Mouse (Mus musculus): ENCODE results near the gene Lig3.
A peak's percentile ranks its signal among the peaks of the same experiment; 100 is the strongest.
"Not testable (repeated sequence)": the region's sequence is repeated elsewhere in the genome, so short reads cannot be mapped to it uniquely, and the experiment has no call there.

The Lig3 gene

DNA sequence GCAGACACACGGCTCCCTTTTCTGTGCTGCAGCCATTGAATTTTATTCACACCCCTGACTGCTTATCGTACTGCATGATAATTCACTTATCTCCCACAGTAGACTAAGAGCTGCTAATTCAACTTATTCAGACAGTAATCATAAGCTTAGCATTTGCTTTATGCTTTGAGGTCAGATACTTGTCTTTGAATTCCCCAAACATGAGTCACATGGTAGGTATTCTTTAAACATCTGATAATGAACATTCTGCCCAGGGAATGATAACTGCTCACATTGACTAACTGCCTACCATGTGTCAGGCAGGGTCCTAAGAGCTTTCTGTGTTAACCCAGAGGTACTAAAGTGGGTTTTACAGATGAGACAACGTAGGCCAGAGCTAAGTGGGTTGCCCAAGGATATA lies 25.7 kb downstream of the Lig3 start:
- DNase-seq (ENCODE audit: low read depth, low spot score) = no peak
- peaks cover 20% of the 10 kb centered on the region for H3K36me3 ChIP-seq (ENCODE audit: control insufficient read depth, insufficient read depth, low read length, poor library complexity, severe bottlenecking)
- H3K27me3 ChIP-seq (ENCODE audit: control insufficient read depth, insufficient read depth, low read length, poor library complexity, severe bottlenecking) = no peaks in the 10 kb centered on the region

DNA sequence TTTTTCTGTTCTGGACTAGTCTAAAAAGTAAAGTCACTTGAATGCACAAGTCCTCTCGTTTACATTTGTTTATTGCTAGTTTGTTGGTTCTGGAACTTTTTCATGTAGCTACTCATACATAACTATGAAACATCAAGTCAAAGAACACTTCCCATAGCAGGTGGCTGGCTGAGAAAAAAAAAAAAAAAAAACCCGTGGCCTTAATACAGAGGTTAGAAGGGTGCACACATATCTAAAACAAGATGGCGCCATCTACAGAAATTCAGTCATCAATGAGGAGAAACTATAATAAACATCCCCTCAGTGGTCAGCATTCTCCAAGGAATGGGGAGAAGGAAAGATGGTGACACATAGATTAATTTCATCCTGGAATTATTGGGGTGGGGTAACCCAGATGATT lies 26.5 kb downstream of the Lig3 start:
- DNase-seq (ENCODE audit: low read depth, low spot score) = no peak
- Histone ChIP-seq H3K36me3 (ENCODE audit: control insufficient read depth, insufficient read depth, low read length, poor library complexity, severe bottlenecking) (peaks cover 16% of the 10 kb centered on the region), H3K27me3 (ENCODE audit: control insufficient read depth, insufficient read depth, low read length, poor library complexity, severe bottlenecking) (no peaks in the 10 kb centered on the region)

DNA sequence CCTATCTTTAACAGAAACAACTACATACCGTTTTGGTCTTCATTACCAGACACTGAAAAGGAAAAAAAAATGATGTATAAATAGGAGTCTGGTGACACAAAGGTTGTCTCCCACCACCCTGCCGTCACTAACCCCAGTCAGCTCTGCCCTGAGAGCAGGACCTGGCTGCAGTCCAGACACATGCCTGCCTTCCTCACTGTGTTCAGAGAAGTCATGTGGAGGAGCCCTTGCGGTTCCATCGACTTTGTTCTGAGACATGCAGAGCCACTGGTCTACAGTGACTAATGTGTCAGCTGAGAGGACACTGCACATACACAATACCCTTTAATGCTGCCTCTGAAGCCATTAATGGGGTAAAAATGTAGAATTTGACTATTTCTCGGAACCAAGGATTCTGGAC lies 27.6 kb downstream of the Lig3 start:
- Histone ChIP-seq H3K27me3 (ENCODE audit: control insufficient read depth, insufficient read depth, low read length, poor library complexity, severe bottlenecking) (no peaks in the 10 kb centered on the region), H3K36me3 (ENCODE audit: control insufficient read depth, insufficient read depth, low read length, poor library complexity, severe bottlenecking) (peaks cover 16% of the 10 kb centered on the region)
- DNase-seq (ENCODE audit: low read depth, low spot score) = no peak

DNA sequence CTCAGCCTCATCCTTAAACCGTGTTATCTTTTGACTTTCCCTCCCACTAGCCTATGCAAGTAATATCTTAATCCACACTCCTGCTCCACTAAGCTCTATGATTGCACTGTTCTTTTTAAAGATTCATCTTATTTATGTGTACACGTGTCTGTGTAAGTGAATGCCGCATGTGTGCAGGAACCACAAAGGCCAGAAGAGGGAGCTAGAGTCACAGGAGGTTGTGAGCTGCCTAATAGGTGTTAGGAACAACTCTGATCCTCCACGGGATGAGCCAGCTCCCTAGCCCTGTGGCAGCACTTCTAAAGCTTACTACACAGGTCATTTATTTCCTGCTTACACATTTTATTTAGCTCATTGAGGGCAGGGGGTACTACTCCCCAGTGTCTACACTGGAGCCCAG lies 38.4 kb downstream of the Lig3 start:
- DNase-seq (ENCODE audit: low read depth, low spot score) = peak; percentile 71
- H3K27me3 ChIP-seq (ENCODE audit: control insufficient read depth, insufficient read depth, low read length, poor library complexity, severe bottlenecking) = no peaks in the 10 kb centered on the region

DNA sequence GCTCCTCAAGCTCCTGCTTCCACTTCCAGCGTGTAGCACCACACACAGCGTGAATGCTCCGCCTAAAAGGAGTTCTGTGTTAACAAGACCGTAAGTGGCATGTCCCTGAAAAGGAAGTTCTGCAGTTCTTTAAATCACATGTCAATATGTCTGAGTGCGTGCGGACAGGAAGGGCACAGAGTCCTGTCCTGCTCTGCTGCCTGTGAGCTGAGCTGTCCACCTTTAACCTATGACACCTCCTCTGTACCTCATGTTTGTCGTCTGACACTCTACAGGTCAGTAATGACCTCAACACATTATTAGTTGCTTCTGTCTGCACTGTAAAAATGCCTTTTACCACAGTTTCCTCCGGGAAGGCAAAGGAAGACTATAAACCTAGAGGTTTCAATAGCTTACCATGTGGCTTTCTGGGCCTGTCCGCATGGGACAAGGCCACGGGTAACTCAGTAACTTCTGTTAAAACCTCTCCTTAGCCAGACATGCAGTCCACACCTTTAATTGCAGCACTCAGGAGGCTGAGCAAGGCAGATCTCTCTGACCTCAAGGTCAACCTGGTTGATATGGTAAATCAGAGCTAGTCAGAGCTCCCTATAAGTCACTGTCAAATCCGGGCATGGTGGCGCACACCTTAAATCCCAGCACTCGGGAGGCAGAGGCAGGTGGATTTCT lies 40.0 kb downstream of the Lig3 start:
- Histone ChIP-seq H3K27me3 (ENCODE audit: control insufficient read depth, insufficient read depth, low read length, poor library complexity, severe bottlenecking) (no peaks in the 10 kb centered on the region), H3K36me3 (ENCODE audit: control insufficient read depth, insufficient read depth, low read length, poor library complexity, severe bottlenecking) (peaks cover 4% of the 10 kb centered on the region; the same call in 1 of the 2 replicates)
- no peak for DNase-seq (ENCODE audit: low read depth, low spot score)

More for the DNA sequence above, 38.4 kb downstream of the Lig3 start:
- 0 out of 2 replicates have a peak, but pooled peaks cover 8% of the 10 kb centered on the region for H3K36me3 ChIP-seq (ENCODE audit: control insufficient read depth, insufficient read depth, low read length, poor library complexity, severe bottlenecking)

DNA sequence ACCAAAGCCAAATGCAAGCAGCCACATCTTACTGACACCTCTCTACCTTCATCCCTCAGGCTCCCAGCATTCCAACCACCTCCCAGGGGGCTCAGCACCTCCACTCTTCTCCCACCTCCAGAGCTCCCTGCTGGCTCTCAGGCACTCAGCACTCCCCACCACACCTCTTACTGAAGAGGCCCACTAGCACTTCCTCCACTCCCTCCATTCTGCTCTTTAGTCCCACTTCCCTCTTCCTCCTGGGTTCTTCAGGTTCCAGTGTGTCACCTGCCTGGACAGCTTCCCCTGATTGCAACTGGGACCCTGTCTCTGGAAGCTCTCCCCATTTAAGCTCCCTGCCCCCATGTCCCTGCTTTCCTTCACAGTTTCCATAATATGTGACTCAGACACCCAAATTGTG lies 45.9 kb downstream of the Lig3 start:
- Histone ChIP-seq H3K27me3 (ENCODE audit: control insufficient read depth, insufficient read depth, low read length, poor library complexity, severe bottlenecking) (no peaks in the 10 kb centered on the region), H3K36me3 (ENCODE audit: control insufficient read depth, insufficient read depth, low read length, poor library complexity, severe bottlenecking) (peaks cover 3% of the 10 kb centered on the region; the same call in 1 of the 2 replicates)
- no peak for DNase-seq (ENCODE audit: low read depth, low spot score)

DNA sequence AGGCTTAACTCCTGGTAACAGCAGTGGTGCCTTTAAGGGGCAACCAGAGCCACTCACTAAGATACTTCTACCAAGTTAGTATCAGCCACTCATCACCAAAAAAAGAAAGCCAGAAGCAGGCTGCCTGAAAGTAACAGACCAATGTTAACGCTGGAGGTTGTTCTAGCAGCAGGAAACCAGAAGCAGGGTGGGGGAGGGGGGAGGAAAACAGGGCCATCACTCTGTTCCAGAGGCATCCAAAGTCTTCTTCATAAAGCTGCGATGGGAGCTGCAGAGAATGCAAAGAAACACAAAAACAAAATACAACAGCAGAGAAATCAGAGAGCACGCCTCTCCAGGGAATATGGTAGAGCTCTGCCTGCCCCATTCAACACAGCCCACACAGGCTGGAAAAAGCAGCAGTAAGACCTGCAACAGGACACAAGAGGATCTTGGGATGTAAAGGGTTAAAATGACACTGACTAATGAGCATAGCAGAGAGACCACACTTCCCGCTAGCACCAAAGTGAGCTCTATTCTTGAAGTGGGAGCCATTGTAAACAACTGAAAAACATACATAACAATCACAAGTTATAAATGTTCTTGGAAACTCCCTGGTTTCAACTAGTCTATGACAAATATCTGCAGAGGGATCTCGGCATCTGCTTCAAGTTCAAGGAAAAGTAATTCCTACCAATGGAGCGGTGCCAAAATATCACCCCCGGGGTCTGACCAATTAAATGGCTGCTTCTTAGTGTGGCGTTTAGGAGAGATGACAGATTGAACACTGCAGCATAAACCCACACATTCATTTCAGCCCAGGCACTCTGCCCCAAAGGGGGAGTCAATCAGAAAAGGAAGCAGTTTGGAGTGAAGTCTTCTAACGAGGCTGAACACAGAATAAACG lies 50.3 kb downstream of the Lig3 start:
- DNase-seq (ENCODE audit: low read depth, low spot score) = no peak
- H3K27me3 ChIP-seq (ENCODE audit: control insufficient read depth, insufficient read depth, low read length, poor library complexity, severe bottlenecking) = no peaks in the 10 kb centered on the region

DNA sequence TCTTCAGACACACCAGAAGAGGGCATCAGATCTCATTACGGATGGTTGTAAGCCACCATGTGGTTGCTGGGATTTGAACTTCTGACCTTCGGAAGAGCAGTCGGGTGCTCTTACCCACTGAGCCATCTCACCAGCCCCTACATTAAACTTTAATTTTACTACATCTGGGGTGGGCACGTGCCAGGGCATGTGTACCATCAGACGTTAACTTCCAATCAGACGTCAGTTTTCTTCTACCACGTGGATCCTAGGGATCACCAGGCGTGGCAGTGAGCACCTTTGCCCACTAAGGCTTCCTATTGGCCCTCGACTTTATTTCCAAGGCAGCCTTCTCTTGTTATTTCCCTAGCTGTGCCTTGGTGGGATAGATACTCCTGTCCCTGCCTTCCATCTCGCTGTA lies 51.5 kb downstream of the Lig3 start:
- not testable (repeated sequence) for H3K36me3 ChIP-seq (ENCODE audit: control insufficient read depth, insufficient read depth, low read length, poor library complexity, severe bottlenecking); DNase-seq (ENCODE audit: low read depth, low spot score); H3K27me3 ChIP-seq (ENCODE audit: control insufficient read depth, insufficient read depth, low read length, poor library complexity, severe bottlenecking)

More for the DNA sequence above, 50.3 kb downstream of the Lig3 start:
- H3K36me3 ChIP-seq (ENCODE audit: control insufficient read depth, insufficient read depth, low read length, poor library complexity, severe bottlenecking) = 0 out of 2 replicates have a peak, but pooled peaks cover 4% of the 10 kb centered on the region

DNA sequence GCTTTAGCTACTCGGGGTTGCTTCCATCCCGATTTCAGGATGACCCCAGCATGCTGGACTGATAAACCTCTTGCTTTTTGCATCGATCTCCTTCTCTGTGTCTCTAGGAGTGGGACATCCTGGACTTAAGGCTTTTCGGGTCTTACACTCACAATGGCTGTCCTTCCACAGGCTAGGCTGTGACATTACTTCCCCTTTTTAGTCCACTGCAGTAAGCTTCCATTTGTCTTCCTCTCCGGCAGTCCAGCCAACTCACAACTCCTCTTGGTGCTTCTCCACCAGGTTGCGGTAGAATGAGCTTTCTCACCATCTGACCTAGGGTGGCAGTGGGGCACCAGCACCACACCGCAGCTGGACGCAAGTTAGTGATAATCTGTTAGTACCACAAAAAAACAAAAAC lies 53.0 kb downstream of the Lig3 start:
- 0 out of 2 replicates have a peak, but pooled peaks cover 4% of the 10 kb centered on the region for H3K36me3 ChIP-seq (ENCODE audit: control insufficient read depth, insufficient read depth, low read length, poor library complexity, severe bottlenecking)
- no peaks in the 10 kb centered on the region for H3K27me3 ChIP-seq (ENCODE audit: control insufficient read depth, insufficient read depth, low read length, poor library complexity, severe bottlenecking)
- DNase-seq (ENCODE audit: low read depth, low spot score) = peak; percentile 6

DNA sequence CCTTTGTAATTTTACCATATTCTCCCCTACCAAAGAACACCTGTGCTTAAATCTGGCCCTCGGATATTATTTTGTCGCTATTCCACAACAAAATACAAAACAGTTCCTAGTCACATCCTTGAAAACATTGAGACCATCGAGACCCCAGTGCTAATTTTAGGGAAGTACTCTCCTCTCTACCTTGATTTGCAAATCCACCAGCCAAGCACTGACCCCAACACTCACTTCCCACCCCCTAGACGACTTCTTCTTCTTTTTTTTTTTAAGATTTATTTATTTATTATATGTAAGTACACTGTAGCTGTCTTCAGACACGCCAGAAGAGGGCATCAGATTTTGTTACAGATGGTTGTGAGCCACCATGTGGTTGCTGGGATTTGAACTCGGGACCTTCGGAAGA lies 53.5 kb downstream of the Lig3 start:
- H3K27me3 ChIP-seq (ENCODE audit: control insufficient read depth, insufficient read depth, low read length, poor library complexity, severe bottlenecking); DNase-seq (ENCODE audit: low read depth, low spot score); H3K36me3 ChIP-seq (ENCODE audit: control insufficient read depth, insufficient read depth, low read length, poor library complexity, severe bottlenecking): not testable (repeated sequence)

DNA sequence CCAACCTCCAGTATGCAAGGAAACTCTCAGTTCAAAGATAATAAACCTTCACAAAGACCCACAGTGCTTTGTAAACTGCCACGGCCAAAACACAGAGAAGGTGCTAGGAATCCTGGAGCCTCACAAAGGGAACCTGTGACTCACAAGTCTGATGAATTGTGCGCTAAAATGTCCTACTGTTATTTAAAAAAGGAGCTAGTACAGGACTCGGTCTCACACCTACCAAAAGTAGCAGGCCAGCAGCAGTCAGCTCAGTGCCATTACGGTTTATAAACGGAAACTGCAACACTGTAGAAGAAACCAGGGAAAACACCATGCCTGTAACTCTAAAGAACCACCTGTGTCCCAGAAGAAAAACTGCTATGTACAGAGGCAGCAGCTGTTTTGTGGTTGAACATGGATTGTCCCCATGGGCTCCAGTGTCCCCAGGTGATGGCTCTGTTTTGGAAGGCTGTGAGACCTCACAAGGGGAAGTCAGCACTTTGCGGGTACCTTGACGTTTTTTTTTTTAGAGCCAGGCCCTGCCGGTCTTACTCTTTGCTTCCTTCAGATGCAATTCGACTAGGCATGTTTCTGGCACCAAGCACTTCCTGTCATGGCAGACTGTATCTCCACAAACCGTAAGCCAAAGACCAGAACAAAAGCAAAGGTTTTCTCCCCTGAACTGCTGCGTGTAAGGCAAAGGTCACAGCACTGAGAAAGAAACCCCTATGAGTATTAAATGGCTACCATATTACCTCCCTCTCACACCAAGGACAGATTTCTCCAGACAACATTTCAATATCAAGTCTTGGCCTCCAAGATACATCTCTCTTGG lies 54.9 kb downstream of the Lig3 start:
- peak; percentile 5 for DNase-seq (ENCODE audit: low read depth, low spot score)
- 0 out of 2 replicates have a peak, but pooled peaks cover 2% of the 10 kb centered on the region for H3K36me3 ChIP-seq (ENCODE audit: control insufficient read depth, insufficient read depth, low read length, poor library complexity, severe bottlenecking)
- no peaks in the 10 kb centered on the region for H3K27me3 ChIP-seq (ENCODE audit: control insufficient read depth, insufficient read depth, low read length, poor library complexity, severe bottlenecking)

DNA sequence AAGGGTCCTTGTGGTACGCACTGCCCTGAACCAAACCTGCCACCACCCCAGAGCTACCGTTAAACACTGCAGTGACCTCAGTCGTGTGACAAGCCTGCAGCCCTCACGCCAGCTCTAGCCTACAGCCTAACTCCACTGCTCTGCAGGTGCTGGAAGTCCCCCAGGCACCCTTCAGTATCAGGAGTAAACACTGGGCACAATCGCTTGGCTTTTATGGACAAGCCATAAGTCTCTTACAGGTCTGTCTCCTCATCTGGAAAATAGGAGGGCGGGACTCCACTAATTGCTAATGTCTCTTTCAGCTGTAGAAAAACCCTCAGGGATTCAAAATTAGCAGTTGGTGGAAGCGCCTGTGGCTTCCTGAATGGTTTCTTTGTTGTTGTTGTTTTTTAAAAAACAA lies 56.3 kb downstream of the Lig3 start:
- Histone ChIP-seq H3K36me3 (ENCODE audit: control insufficient read depth, insufficient read depth, low read length, poor library complexity, severe bottlenecking) (no peaks in the 10 kb centered on the region), H3K27me3 (ENCODE audit: control insufficient read depth, insufficient read depth, low read length, poor library complexity, severe bottlenecking) (no peaks in the 10 kb centered on the region)
- DNase-seq (ENCODE audit: low read depth, low spot score) = no peak

DNA sequence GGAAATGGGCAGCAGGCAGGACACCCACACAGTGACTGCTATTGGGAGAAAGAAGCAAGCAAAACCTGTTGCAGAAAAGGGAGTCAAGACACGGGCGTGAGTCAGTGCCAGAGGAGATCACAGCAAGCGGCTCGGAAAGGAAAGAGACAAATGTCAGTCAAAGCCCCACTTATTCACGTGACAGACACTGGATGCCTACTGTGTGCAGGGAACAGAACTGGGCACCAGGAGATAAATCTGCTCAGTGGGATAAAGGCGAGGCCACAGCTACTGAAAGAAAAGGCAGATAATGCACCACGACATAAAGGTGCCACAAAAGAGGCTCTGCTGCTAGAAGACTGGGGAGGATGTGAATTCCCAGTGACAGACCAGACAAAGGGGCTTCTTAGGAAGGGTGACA lies 56.9 kb downstream of the Lig3 start:
- no peaks in the 10 kb centered on the region for H3K36me3 ChIP-seq (ENCODE audit: control insufficient read depth, insufficient read depth, low read length, poor library complexity, severe bottlenecking)
- no peaks in the 10 kb centered on the region for H3K27me3 ChIP-seq (ENCODE audit: control insufficient read depth, insufficient read depth, low read length, poor library complexity, severe bottlenecking)
- DNase-seq (ENCODE audit: low read depth, low spot score) = no peak

DNA sequence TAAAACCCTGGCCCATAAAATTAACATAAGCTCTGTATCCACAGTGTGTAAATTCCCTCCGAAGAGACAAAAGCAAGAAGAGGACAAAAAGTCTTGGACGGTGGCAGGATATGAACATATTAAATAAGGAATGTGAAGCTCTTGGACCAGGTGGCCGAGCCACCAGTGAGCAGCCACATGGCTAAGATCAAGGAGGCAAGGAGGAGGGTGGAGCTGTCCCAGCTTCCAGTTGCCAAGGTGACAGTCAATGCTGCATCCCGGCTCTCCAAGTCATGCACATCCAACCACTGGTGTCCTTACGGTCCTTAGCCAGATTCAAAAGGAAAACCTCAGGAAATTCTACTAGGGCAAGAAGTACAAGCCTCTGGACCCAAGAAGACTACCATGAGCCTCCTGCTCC lies 57.6 kb downstream of the Lig3 start:
- no peaks in the 10 kb centered on the region for H3K27me3 ChIP-seq (ENCODE audit: control insufficient read depth, insufficient read depth, low read length, poor library complexity, severe bottlenecking)
- DNase-seq (ENCODE audit: low read depth, low spot score) = no peak
- H3K36me3 ChIP-seq (ENCODE audit: control insufficient read depth, insufficient read depth, low read length, poor library complexity, severe bottlenecking) = no peaks in the 10 kb centered on the region
